Comparison of ENCODE assay signal across 10 mouse cellular contexts in the genomic region with DNA sequence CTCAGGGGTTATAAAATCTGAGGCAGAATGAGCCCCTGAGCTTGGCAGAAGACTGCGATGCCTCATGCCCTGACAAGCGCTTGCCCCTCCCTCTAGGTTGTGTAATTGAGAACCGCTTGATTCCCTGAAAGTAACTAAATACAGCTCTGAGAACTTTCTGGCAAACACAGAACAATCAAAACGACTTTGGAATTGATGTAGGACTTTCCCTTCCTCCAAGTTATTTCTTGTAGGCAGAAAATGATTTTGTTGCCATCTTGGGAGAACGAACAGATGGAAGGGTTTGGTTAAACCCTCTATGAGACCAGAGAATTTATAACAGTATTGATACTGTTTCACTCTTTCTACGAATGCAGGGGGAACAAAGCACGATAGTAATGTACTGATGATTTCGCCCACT.
"Had no signal": no experiment of that assay in that cellular context is flagged by ENCODE, and none has a peak within 500 bp of the region (broad histone marks: within the 10 kb centered on the region; RNA-seq: fewer than 3 reads in every experiment).

No protein-coding gene starts in this region.

- H3K27me3 ChIP-seq: liver, embryonic 15.5 days; midbrain, embryonic 13.5 days; stomach, embryonic 15.5 days had no signal

- DNase-seq: kidney, adult 11 months; kidney, postnatal 14 days; lung, adult 2 months; lung, postnatal 36 days; thymus, postnatal 36 days had no signal

- H3K4me1 ChIP-seq: liver, embryonic 15.5 days; midbrain, embryonic 13.5 days; stomach, embryonic 15.5 days had no signal

- H3K4me3 ChIP-seq: liver, embryonic 15.5 days; midbrain, embryonic 13.5 days; stomach, embryonic 15.5 days had no signal

- ATAC-seq: lung, postnatal 0 days; midbrain, embryonic 13.5 days had no signal

- H3K4me2 ChIP-seq: liver, embryonic 11.5 days; liver, embryonic 15.5 days; midbrain, embryonic 13.5 days; stomach, embryonic 15.5 days had no signal

- H3K9ac ChIP-seq: liver, embryonic 15.5 days; midbrain, embryonic 13.5 days; stomach, embryonic 15.5 days had no signal

- H3K36me3 ChIP-seq: liver, embryonic 15.5 days; midbrain, embryonic 13.5 days; stomach, embryonic 15.5 days had no signal

- H3K27ac ChIP-seq: liver, embryonic 15.5 days; midbrain, embryonic 13.5 days; stomach, embryonic 15.5 days had no signal

- H3K9me3 ChIP-seq: liver, embryonic 15.5 days; midbrain, embryonic 13.5 days; stomach, embryonic 15.5 days had no signal
